Mouse (Mus musculus): ENCODE data around the gene Hspa2. TPM values are rescaled to one million over a fixed set of nuclear protein-coding genes. Genes with fewer than 3 reads are reported as not detected.
"Not testable (repeated sequence)": the region's sequence is repeated elsewhere in the genome, so short reads cannot be mapped to it uniquely, and the experiment has no call there.

The Hspa2 gene
- total RNA-seq, 2 experiments from 2014 or later = 7.4 to 8.7 TPM

GRCm38 (mm10) chr12:76434111-76434510 lies 30.1 kb downstream of the Hspa2 start:
- no peak for DNase-seq

- DNase-seq = no peak
Observed at GRCm38 (mm10) chr12:76435084-76435483, 31.1 kb downstream of the Hspa2 start.

GRCm38 (mm10) chr12:76435549-76435948 lies 31.6 kb downstream of the Hspa2 start:
- DNase-seq = no peak

GRCm38 (mm10) chr12:76443488-76443887 lies 39.5 kb downstream of the Hspa2 start:
- not testable (repeated sequence) for DNase-seq

GRCm38 (mm10) chr12:76444359-76444772 lies 40.4 kb downstream of the Hspa2 start:
- no peak for DNase-seq

GRCm38 (mm10) chr12:76444862-76445261 lies 40.9 kb downstream of the Hspa2 start:
- DNase-seq = no peak

- no peak for DNase-seq
Observed at GRCm38 (mm10) chr12:76446201-76446600, 42.2 kb downstream of the Hspa2 start.

GRCm38 (mm10) chr12:76448127-76448526 lies 44.2 kb downstream of the Hspa2 start:
- no peak for DNase-seq

GRCm38 (mm10) chr12:76452203-76452602 lies 48.2 kb downstream of the Hspa2 start:
- DNase-seq = no peak

Other genes with a start within 250 kb of the Hspa2 start
- under 1 TPM; 0.07 to 0.09 TPM for gene Esr2, start 226.9 kb upstream of the Hspa2 start, total RNA-seq (2021)
- gene Tex21, start 157.4 kb upstream of the Hspa2 start, total RNA-seq (2021) = not detected
- gene Mthfd1, start 148.9 kb upstream of the Hspa2 start, total RNA-seq (2021) = 10 to 100 TPM; 30.3 to 30.4 TPM
- 1 to 10 TPM; 1.8 to 2.1 TPM for gene Akap5, start 79.3 kb upstream of the Hspa2 start, total RNA-seq (2021)
- 10 to 100 TPM; 10.6 to 11.0 TPM for gene Zbtb25, start 34.6 kb upstream of the Hspa2 start, total RNA-seq (2021)
- 1 to 10 TPM; 5.1 to 7.0 TPM for gene Zbtb1, start 33.9 kb upstream of the Hspa2 start, total RNA-seq (2021)
- under 1 TPM; 0.34 to 0.38 TPM for gene Ppp1r36, start 13.4 kb downstream of the Hspa2 start, total RNA-seq (2021)
- 10 to 100 TPM; 13.6 to 18.5 TPM for gene Plekhg3, start 126.7 kb downstream of the Hspa2 start, total RNA-seq (2021)